Comparison of ENCODE assay signal across 18 mouse cellular contexts in the genomic region with DNA sequence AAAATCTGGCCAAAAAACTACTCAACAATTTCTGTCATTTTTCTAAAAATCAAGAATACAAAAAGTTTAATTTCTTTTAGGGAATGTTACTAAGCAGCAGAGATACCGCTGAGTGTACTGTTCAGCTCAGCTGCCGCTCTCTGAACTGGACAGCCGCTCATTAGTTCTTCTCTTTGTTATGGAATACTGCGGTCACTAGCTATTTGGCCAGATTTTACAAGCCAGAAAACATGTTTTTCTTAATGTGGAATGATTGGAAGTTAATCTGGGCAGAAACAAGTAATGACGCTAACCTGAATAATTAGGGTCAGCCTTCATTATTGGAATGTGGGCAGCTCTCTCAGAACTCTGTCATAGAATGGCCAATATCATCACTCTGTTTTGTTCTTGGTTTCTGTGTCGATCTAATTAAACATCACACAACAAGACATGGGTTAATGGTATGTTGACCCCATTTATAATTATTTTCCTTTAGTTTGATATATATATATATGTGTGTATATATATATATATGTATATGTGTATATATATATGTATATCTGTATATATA.
DNase-seq lines count a peak whose midpoint lies in the region; ATAC-seq and TF ChIP-seq lines count a peak whose summit lies in the region.
"Had no signal": no experiment of that assay in that cellular context is flagged by ENCODE, and none has a peak within 500 bp of the region (broad histone marks: within the 10 kb centered on the region; RNA-seq: fewer than 3 reads in every experiment).

No protein-coding gene starts in this region.

- H3K36me3 ChIP-seq in forebrain, embryonic 13.5 days (ENCODE audit: poor library complexity, severe bottlenecking): no peaks in the 10 kb centered on the region
- H3K36me3 ChIP-seq in forebrain, embryonic 11.5 days (ENCODE audit: control insufficient read depth, insufficient read depth, low read length): no peaks in the 10 kb centered on the region
- H3K36me3 ChIP-seq in lung, embryonic 14.5 days (ENCODE audit: insufficient read depth): no peaks in the 10 kb centered on the region
- H3K36me3 ChIP-seq in midbrain, embryonic 13.5 days: no peaks in the 10 kb centered on the region
- H3K36me3 ChIP-seq: heart, embryonic 10.5 days; hindbrain, embryonic 13.5 days; intestine, embryonic 15.5 days had no signal

- H3K27ac ChIP-seq in forebrain, embryonic 13.5 days: no peak overlapping the region
- H3K27ac ChIP-seq in forebrain, embryonic 11.5 days (ENCODE audit: low read depth, low read length): no peak overlapping the region
- H3K27ac ChIP-seq in lung, embryonic 14.5 days (ENCODE audit: low read depth): no peak overlapping the region
- no peak overlapping the region for H3K27ac ChIP-seq in midbrain, embryonic 13.5 days
- H3K27ac ChIP-seq: heart, embryonic 10.5 days; hindbrain, embryonic 13.5 days; intestine, embryonic 15.5 days had no signal

- H3K9ac ChIP-seq in forebrain, embryonic 13.5 days: no peak overlapping the region
- no peak overlapping the region for H3K9ac ChIP-seq in forebrain, embryonic 11.5 days (ENCODE audit: low read length)
- H3K9ac ChIP-seq in lung, embryonic 14.5 days: no peak overlapping the region
- H3K9ac ChIP-seq in midbrain, embryonic 13.5 days (replicated peaks): no peak overlapping the region
- H3K9ac ChIP-seq: hindbrain, embryonic 13.5 days; intestine, embryonic 15.5 days had no signal

- 39% methylated on average over 6 of the region's 6 CpGs for WGBS in forebrain, embryonic 13.5 days
- 58% methylated on average over 6 of the region's 6 CpGs for WGBS in forebrain, embryonic 11.5 days
- WGBS in lung, embryonic 14.5 days: 65% methylated on average over 6 of the region's 6 CpGs
- WGBS in lung, adult 2 months: 82% methylated on average over 6 of the region's 6 CpGs
- 83% methylated on average over 6 of the region's 6 CpGs for WGBS in midbrain, embryonic 13.5 days

- no peak for TF ChIP-seq POLR2A in lung, adult 2 months (IDR thresholded peaks at IDR 0.05; ENCODE audit: borderline replicate concordance, extremely low read depth, low read depth, low read length)
- no peak for TF ChIP-seq POLR2A in brain, embryonic 14.5 days (IDR thresholded peaks at IDR 0.05; ENCODE audit: borderline replicate concordance, extremely low read depth, insufficient read depth, insufficient read length, poor library complexity, severe bottlenecking)

- no peak for DNase-seq in forebrain, embryonic 11.5 days (ENCODE audit: low spot score)
- peak; percentile 46 for DNase-seq in lung, embryonic 14.5 days
- no peak for DNase-seq in lung, adult 2 months
- DNase-seq in brain, embryonic 14.5 days (ENCODE audit: low read depth): peak; percentile 72
- DNase-seq in retina, postnatal 1 day: peak; percentile 85
- DNase-seq: adrenal gland, adult 2 months; adrenal gland, postnatal 25 days; cerebellum, adult 2 months; gastrocnemius, postnatal 36 days; heart, adult 18-20 months; heart, postnatal 10 days had no signal

- H3K4me3 ChIP-seq in forebrain, embryonic 13.5 days: no peak overlapping the region
- H3K4me3 ChIP-seq in forebrain, embryonic 11.5 days (ENCODE audit: low read depth, low read length): no peak overlapping the region
- H3K4me3 ChIP-seq in lung, embryonic 14.5 days (ENCODE audit: low read depth, low read length): no peak overlapping the region
- no peak overlapping the region for H3K4me3 ChIP-seq in lung, adult 2 months (replicated peaks; ENCODE audit: extremely low read depth, low read depth, low read length)
- no peak overlapping the region for H3K4me3 ChIP-seq in midbrain, embryonic 13.5 days (replicated peaks)
- H3K4me3 ChIP-seq: heart, embryonic 10.5 days; hindbrain, embryonic 13.5 days; intestine, embryonic 15.5 days had no signal

- peaks cover 9% of the 10 kb centered on the region; the same call in 1 of the 2 replicates for H3K4me1 ChIP-seq in forebrain, embryonic 13.5 days
- no peaks in the 10 kb centered on the region for H3K4me1 ChIP-seq in forebrain, embryonic 11.5 days (replicated peaks; ENCODE audit: control insufficient read depth, insufficient read depth, low read length)
- peaks cover 16% of the 10 kb centered on the region for H3K4me1 ChIP-seq in lung, embryonic 14.5 days (ENCODE audit: insufficient read depth)
- H3K4me1 ChIP-seq in lung, adult 2 months (ENCODE audit: control insufficient read depth, insufficient read depth, low read length): peaks cover 2% of the 10 kb centered on the region; the same call in 1 of the 2 replicates
- H3K4me1 ChIP-seq in midbrain, embryonic 13.5 days (replicated peaks): no peaks in the 10 kb centered on the region
- H3K4me1 ChIP-seq: hindbrain, embryonic 13.5 days; intestine, embryonic 15.5 days had no signal

- no peaks in the 10 kb centered on the region for H3K27me3 ChIP-seq in forebrain, embryonic 13.5 days
- H3K27me3 ChIP-seq in forebrain, embryonic 11.5 days (ENCODE audit: control insufficient read depth, insufficient read depth, low read length): no peaks in the 10 kb centered on the region
- no peaks in the 10 kb centered on the region for H3K27me3 ChIP-seq in lung, embryonic 14.5 days (ENCODE audit: insufficient read depth, low read length)
- H3K27me3 ChIP-seq in midbrain, embryonic 13.5 days: no peaks in the 10 kb centered on the region
- H3K27me3 ChIP-seq: hindbrain, embryonic 13.5 days; intestine, embryonic 15.5 days; Patski had no signal

- no peak overlapping the region for H3K4me2 ChIP-seq in forebrain, embryonic 13.5 days
- H3K4me2 ChIP-seq in forebrain, embryonic 11.5 days (ENCODE audit: low read depth, low read length, severe bottlenecking): no peak overlapping the region
- H3K4me2 ChIP-seq in lung, embryonic 14.5 days: no peak overlapping the region
- H3K4me2 ChIP-seq in midbrain, embryonic 13.5 days (replicated peaks): no peak overlapping the region
- H3K4me2 ChIP-seq: hindbrain, embryonic 13.5 days; intestine, embryonic 15.5 days had no signal

- no peaks in the 10 kb centered on the region for H3K9me3 ChIP-seq in forebrain, embryonic 13.5 days (replicated peaks)
- H3K9me3 ChIP-seq in forebrain, embryonic 11.5 days (ENCODE audit: control insufficient read depth, low read length): no peaks in the 10 kb centered on the region
- H3K9me3 ChIP-seq in lung, embryonic 14.5 days (ENCODE audit: low read depth, low read length): no peaks in the 10 kb centered on the region
- H3K9me3 ChIP-seq in midbrain, embryonic 13.5 days: no peaks in the 10 kb centered on the region
- H3K9me3 ChIP-seq: heart, embryonic 10.5 days; hindbrain, embryonic 13.5 days; intestine, embryonic 15.5 days had no signal

- no peak for TF ChIP-seq CTCF in lung, embryonic 14.5 days (IDR thresholded peaks at IDR 0.05; ENCODE audit: low read depth)
- no peak for TF ChIP-seq CTCF in lung, adult 2 months (IDR thresholded peaks at IDR 0.05; ENCODE audit: insufficient read depth, low read length)
- no peak for TF ChIP-seq CTCF in brain, embryonic 14.5 days (IDR thresholded peaks at IDR 0.05; ENCODE audit: borderline replicate concordance, extremely low read depth, insufficient read depth, insufficient read length)

- peak; percentile 70 for ATAC-seq in forebrain, embryonic 13.5 days
- ATAC-seq in forebrain, embryonic 11.5 days (replicated peaks; ENCODE audit: low FRiP score): no peak
- no peak for ATAC-seq in lung, embryonic 14.5 days (ENCODE audit: insufficient read depth)
- no peak for ATAC-seq in midbrain, embryonic 13.5 days
- ATAC-seq: activated CD4-positive, CD25-positive, alpha-beta regulatory T cell, adult 4 months; intestine, embryonic 15.5 days; Patski had no signal

Comparison
In these comparisons a context has a peak if more than half of its experiments do, and no peak if none do; other contexts are left out.
1. DNase-seq: peak in lung, embryonic 14.5 days (single experiment), brain, embryonic 14.5 days (single experiment) and retina, postnatal 1 day (single experiment); none in forebrain, embryonic 11.5 days (single experiment) and lung, adult 2 months (single experiment).